Mouse (Mus musculus): ENCODE data around the gene Traip. TPM values are rescaled to one million over a fixed set of nuclear protein-coding genes. Genes with fewer than 3 reads are reported as not detected.
A peak's percentile ranks its signal among the peaks of the same experiment; 100 is the strongest.

Traip gene
- polyA plus RNA-seq (2015; fragmentation: Nextera tagmentation; extraction: Ambion mirVana): 21.7 and 23.6 TPM in 2 replicates

DNA sequence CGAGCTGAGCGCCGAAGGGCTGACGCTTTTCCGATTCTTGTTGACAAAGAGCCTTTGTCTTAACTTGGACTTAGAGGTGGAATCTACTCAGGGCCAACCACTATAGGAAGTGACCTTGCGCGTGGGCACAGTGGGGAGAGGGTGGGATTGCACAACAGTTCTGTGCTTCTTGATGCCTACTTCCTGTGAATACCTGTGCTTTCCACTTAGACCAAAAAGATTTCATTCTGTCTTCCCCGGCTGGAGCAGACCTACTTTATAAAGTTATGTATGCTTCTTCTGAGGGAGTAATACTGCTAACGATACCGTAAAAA, at the start of gene Traip:
Gene Traip (plus strand): TSS at position 215 of the 314 bp plus-strand sequence.
- H3K27ac ChIP-seq: peak within 1 kb of the TSS; percentile 79
- no peaks in the 10 kb centered on the region for H3K36me3 ChIP-seq (ENCODE audit: poor library complexity, severe bottlenecking)
- H3K27me3 ChIP-seq: no peaks in the 10 kb centered on the region
- WGBS: 92% methylated on average over 10 of the region's 10 CpGs
- H3K9me3 ChIP-seq (replicated peaks): no peaks in the 10 kb centered on the region
- peak within 1 kb of the TSS; percentile 69 for H3K9ac ChIP-seq
- peak within 1 kb of the TSS; percentile 62 for H3K4me3 ChIP-seq
- peak within 1 kb of the TSS; percentile 87 for H3K4me2 ChIP-seq
- ATAC-seq: no peak
- H3K4me1 ChIP-seq: peaks cover 13% of the 10 kb centered on the region

DNA sequence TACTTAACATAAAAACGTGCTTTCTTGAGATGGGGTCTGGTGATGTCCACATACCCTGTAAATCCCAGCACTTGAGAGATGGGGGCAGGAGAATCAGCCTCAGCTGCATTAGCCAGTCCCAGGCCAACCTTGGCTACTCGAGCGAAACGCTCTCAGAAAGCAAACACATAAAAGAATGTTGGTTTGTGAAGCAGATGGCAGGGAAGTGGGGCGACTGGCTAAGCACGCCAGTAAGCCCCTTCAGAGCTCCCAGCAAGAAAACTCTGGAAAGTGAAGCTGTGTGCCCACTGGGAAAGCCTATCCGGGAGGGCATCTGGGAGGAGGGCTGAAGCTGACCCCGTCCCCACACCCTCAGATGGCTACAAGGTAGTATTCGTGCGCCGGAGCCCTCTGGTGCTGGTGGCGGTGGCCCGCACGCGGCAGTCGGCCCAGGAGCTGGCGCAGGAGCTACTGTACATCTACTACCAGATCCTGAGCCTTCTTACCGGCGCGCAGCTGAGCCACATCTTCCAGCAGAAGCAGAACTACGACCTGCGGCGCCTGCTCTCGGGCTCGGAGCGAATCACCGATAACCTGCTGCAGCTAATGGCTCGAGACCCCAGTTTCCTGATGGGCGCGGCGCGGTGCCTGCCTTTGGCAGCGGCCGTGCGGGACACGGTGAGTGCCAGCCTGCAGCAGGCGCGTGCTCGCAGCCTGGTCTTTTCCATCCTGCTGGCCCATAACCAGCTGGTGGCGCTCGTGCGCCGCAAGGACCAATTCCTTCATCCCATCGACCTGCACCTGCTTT, 48.9 kb upstream of the Traip start:
- 4% methylated on average over 44 of the region's 44 CpGs for WGBS

DNA sequence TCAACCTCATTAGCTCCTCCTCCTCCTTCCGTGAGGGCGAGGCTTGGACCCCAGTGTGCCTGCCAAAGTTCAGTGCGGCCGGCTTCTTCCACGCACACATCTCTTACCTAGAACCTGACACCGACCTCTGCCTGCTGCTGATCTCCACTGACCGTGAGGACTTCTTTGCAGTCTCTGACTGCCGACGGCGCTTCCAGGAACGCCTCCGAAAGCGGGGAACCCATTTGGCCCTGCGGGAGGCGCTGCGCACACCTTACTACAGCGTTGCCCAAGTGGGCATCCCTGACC, 48.4 kb upstream of the Traip start:
- Histone ChIP-seq H3K9ac (peak overlapping the region; percentile 65), H3K4me2 (peak overlapping the region; percentile 66), H3K9me3 (replicated peaks) (no peaks in the 10 kb centered on the region), H3K36me3 (ENCODE audit: poor library complexity, severe bottlenecking) (peaks cover 31% of the 10 kb centered on the region; the same call in 1 of the 2 replicates), H3K4me3 (peak overlapping the region; percentile 36), H3K27me3 (peaks cover 23% of the 10 kb centered on the region), H3K4me1 (peaks cover 19% of the 10 kb centered on the region), H3K27ac (no peak overlapping the region)
- 10% methylated on average over 17 of the region's 17 CpGs for WGBS
- ATAC-seq: no peak

More for the DNA sequence above, 48.9 kb upstream of the Traip start:
- Histone ChIP-seq H3K4me2 (peak overlapping the region; percentile 66), H3K4me3 (peak overlapping the region; percentile 36), H3K36me3 (ENCODE audit: poor library complexity, severe bottlenecking) (peaks cover 36% of the 10 kb centered on the region; the same call in 1 of the 2 replicates), H3K9ac (peak overlapping the region; percentile 65), H3K4me1 (peaks cover 17% of the 10 kb centered on the region), H3K9me3 (replicated peaks) (no peaks in the 10 kb centered on the region), H3K27me3 (peaks cover 23% of the 10 kb centered on the region), H3K27ac (no peak overlapping the region)
- peak; percentile 71 for ATAC-seq

GRCm38 (mm10) chr9:107904726-107905125, 45.2 kb upstream of the Traip start:
- Histone ChIP-seq H3K4me3 (no peak overlapping the region), H3K36me3 (ENCODE audit: poor library complexity, severe bottlenecking) (peaks cover 16% of the 10 kb centered on the region; the same call in 1 of the 2 replicates), H3K4me2 (no peak overlapping the region), H3K27me3 (peaks cover 31% of the 10 kb centered on the region), H3K27ac (no peak overlapping the region), H3K9ac (no peak overlapping the region), H3K4me1 (peaks cover 42% of the 10 kb centered on the region), H3K9me3 (replicated peaks) (no peaks in the 10 kb centered on the region)
- 5% methylated on average over 4 of the region's 4 CpGs for WGBS
- peak; percentile 61 for ATAC-seq

DNA sequence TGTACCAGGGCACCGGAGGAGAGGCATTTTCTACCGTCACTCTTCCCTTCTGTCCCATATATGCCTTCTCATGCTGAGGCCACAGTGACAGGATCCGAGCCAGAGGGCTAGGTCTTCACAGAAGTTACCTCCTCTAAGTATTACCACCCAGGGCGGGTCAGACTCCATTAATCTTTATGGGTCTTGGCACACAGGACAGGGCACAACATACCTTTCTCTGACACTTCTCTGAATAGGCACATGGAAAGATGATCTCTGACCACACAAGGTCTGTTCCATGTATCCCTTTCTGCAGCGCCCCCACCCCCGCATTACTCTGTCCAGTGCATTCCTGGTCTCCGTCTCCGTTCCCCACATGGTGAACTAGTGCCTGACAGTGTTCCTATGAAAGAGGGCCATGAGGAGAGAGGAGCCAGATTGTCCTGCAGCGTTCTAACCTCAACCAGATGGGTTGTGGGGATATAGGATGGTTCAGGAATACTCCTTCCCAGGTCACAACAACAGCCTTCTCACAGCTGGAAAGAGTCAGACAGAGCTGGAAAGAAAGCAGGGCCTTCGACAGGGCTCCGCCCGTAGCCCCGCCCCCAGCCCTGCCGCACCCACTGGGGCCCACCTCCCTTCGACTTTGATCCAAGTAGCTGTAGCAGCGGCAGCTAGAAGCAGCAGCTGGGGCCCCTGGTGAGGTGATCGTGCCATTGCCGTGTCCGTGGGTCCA, 43.5 kb upstream of the Traip start, which contains the start of gene Mst1r:
Gene Mst1r (plus strand): TSS at position 622 of the 715 bp plus-strand sequence.
- WGBS: 24% methylated on average over 19 of the region's 19 CpGs
- H3K36me3 ChIP-seq (ENCODE audit: poor library complexity, severe bottlenecking): peaks cover 8% of the 10 kb centered on the region; the same call in 1 of the 2 replicates
- no peaks in the 10 kb centered on the region for H3K9me3 ChIP-seq (replicated peaks)
- H3K27ac ChIP-seq: no peak within 1 kb of the TSS
- 0 out of 2 replicates have a peak within 1 kb of the TSS, but pooled peaks have one; percentile 37 for H3K9ac ChIP-seq
- peak within 1 kb of the TSS; percentile 52 for H3K4me2 ChIP-seq
- H3K4me3 ChIP-seq: peak within 1 kb of the TSS; percentile 24; the same call in 1 of the 2 replicates
- H3K4me1 ChIP-seq: peaks cover 29% of the 10 kb centered on the region
- 0 out of 2 replicates have a peak, but pooled peaks have one; percentile 34 for ATAC-seq
- H3K27me3 ChIP-seq: peaks cover 20% of the 10 kb centered on the region

DNA sequence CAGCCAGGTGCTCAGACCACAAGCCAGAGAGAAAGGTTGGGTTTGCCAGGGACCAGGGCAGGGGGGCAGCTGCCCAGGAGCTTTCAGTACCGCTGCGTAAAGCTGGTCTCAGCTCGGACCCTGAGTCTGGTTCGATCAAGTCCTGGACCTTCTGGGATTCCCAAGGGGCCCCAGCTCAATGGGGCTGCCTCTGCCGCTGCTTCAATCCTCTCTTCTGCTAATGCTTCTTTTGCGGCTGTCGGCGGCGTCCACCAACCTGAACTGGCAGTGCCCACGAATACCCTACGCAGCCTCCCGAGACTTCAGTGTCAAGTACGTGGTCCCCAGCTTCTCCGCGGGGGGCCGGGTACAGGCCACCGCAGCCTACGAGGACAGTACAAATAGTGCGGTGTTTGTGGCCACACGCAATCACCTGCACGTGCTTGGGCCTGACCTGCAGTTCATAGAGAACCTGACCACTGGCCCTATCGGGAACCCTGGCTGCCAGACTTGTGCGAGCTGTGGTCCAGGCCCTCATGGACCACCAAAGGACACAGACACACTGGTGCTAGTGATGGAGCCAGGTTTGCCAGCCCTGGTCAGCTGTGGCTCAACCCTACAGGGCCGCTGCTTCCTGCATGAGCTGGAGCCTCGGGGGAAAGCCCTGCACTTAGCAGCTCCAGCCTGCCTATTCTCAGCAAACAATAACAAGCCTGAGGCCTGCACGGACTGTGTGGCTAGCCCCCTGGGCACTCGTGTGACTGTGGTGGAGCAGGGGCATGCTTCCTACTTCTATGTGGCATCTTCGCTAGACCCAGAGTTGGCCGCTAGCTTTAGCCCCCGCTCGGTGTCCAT, 42.8 kb upstream of the Traip start:
- no peak overlapping the region for H3K27ac ChIP-seq
- WGBS: 56% methylated on average over 31 of the region's 31 CpGs
- ATAC-seq: 0 out of 2 replicates have a peak, but pooled peaks have one; percentile 1

DNA sequence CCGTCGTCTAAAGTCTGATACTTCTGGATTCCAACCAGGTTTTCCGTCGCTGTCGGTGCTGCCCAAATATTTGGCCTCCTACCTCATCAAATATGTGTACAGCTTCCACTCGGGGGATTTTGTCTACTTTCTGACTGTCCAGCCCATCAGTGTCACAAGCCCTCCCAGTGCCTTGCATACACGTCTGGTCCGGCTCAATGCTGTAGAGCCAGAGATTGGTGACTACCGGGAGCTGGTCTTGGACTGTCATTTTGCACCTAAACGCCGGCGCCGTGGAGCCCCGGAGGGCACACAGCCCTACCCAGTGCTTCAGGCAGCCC, 42.2 kb upstream of the Traip start:
- H3K9me3 ChIP-seq (replicated peaks): no peaks in the 10 kb centered on the region
- H3K27me3 ChIP-seq: peaks cover 11% of the 10 kb centered on the region
- H3K27ac ChIP-seq: no peak overlapping the region
- peaks cover 2% of the 10 kb centered on the region; the same call in 1 of the 2 replicates for H3K36me3 ChIP-seq (ENCODE audit: poor library complexity, severe bottlenecking)
- H3K4me1 ChIP-seq: peaks cover 26% of the 10 kb centered on the region
- H3K4me2 ChIP-seq: no peak overlapping the region
- no peak overlapping the region for H3K9ac ChIP-seq
- no peak overlapping the region for H3K4me3 ChIP-seq
- WGBS: 89% methylated on average over 14 of the region's 14 CpGs
- no peak for ATAC-seq

More for the DNA sequence above, 42.8 kb upstream of the Traip start:
- Histone ChIP-seq H3K36me3 (ENCODE audit: poor library complexity, severe bottlenecking) (peaks cover 7% of the 10 kb centered on the region; the same call in 1 of the 2 replicates), H3K4me1 (peaks cover 26% of the 10 kb centered on the region), H3K9me3 (replicated peaks) (no peaks in the 10 kb centered on the region), H3K4me3 (peak overlapping the region; percentile 24; the same call in 1 of the 2 replicates), H3K27me3 (peaks cover 14% of the 10 kb centered on the region), H3K9ac (0 out of 2 replicates have a peak overlapping the region, but pooled peaks have one; percentile 37), H3K4me2 (peak overlapping the region; percentile 52)

DNA sequence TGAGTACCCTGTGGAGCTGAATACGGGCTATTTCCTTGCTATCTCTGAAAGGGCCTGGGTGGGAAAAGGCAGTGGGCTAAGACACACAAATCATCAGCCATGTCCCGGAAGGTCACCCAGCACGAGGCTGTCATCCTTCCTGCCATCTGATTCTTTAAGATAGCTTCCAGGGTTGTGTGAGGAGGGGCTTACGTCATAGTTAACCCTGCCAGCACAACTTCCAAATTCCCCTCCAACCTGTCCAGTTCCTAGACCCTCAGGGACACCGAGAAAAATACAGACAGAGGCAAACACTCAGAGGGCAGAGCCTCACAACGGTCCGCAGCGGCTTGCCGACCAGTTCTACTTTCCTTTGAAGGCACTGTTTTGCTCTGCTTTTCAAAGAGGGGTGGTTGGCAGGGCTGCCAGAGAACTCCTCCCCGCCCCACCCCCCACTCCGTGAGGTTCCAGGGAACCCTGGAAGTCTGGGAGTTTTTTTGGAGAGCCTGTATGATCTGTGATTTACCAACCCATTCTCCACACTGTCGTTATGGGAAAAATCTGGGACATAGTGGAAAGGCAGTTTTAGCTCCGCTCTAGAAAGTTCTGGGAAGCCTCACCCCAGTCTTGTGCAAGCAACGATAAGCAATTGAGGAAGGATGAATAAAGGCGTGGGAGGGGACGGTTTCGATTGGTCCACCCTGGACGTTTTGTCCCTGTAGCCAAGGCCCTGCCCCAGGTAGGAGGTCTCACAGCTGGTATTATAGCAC, 41.4 kb upstream of the Traip start:
- Histone ChIP-seq H3K4me1 (peaks cover 26% of the 10 kb centered on the region), H3K27me3 (peaks cover 11% of the 10 kb centered on the region), H3K4me3 (no peak overlapping the region), H3K9me3 (replicated peaks) (no peaks in the 10 kb centered on the region), H3K9ac (0 out of 2 replicates have a peak overlapping the region, but pooled peaks have one; percentile 17), H3K36me3 (ENCODE audit: poor library complexity, severe bottlenecking) (no peaks in the 10 kb centered on the region), H3K27ac (no peak overlapping the region), H3K4me2 (peak overlapping the region; percentile 17; the same call in 1 of the 2 replicates)
- 23% methylated on average over 18 of the region's 18 CpGs for WGBS
- no peak for ATAC-seq

- Histone ChIP-seq H3K9me3 (replicated peaks) (no peaks in the 10 kb centered on the region), H3K36me3 (ENCODE audit: poor library complexity, severe bottlenecking) (no peaks in the 10 kb centered on the region), H3K27me3 (peaks cover 11% of the 10 kb centered on the region), H3K4me1 (peaks cover 26% of the 10 kb centered on the region), H3K4me2 (no peak overlapping the region), H3K9ac (no peak overlapping the region), H3K4me3 (no peak overlapping the region), H3K27ac (no peak overlapping the region)
- ATAC-seq: no peak
- 91% methylated on average over 15 of the region's 15 CpGs for WGBS
These were observed 39.7 kb upstream of the Traip start for GRCm38 (mm10) chr9:107910025-107910769.

- Histone ChIP-seq H3K9me3 (replicated peaks) (no peaks in the 10 kb centered on the region), H3K27ac (no peak overlapping the region), H3K4me3 (no peak overlapping the region), H3K9ac (no peak overlapping the region), H3K4me2 (no peak overlapping the region), H3K27me3 (no peaks in the 10 kb centered on the region), H3K4me1 (peaks cover 6% of the 10 kb centered on the region), H3K36me3 (ENCODE audit: poor library complexity, severe bottlenecking) (no peaks in the 10 kb centered on the region)
- no peak for ATAC-seq
- 89% methylated on average over 16 of the region's 16 CpGs for WGBS
These were observed 35.0 kb upstream of the Traip start for GRCm38 (mm10) chr9:107914764-107915420.
